Mouse (Mus musculus) testis, adult 2 months (tissue): ENCODE results near the gene Cryl1. TPM values are rescaled to one million over a fixed set of nuclear protein-coding genes. Genes with fewer than 3 reads are reported as not detected.

Source experiments
- H3K27ac ChIP-seq: fragments of 200-500 bp; 2 replicates; pipeline ENCODE4 v1.5.1; 2012; ENCODE audit warnings: low read depth, low read length; ENCODE audit not compliant: control insufficient read depth, insufficient read depth
- H3K27me3 ChIP-seq: fragments of 200-500 bp; 2 replicates; pipeline ENCODE4 v1.6.1; 2012; ENCODE audit warnings: mild to moderate bottlenecking, low read length, moderate library complexity; ENCODE audit not compliant: control insufficient read depth, insufficient read depth
- H3K36me3 ChIP-seq: fragments of 200-500 bp; 2 replicates; pipeline ENCODE4 v1.6.1; 2012; ENCODE audit warnings: mild to moderate bottlenecking, low read length; ENCODE audit not compliant: control insufficient read depth, insufficient read depth
- H3K4me1 ChIP-seq: fragments of 200-500 bp; 2 replicates; pipeline ENCODE4 v1.6.1; 2012; ENCODE audit warnings: low read length; ENCODE audit not compliant: control insufficient read depth, insufficient read depth
- H3K4me3 ChIP-seq: fragments of 200-500 bp; 2 replicates; pipeline ENCODE4 v1.5.1; 2012; ENCODE audit warnings: low read depth, mild to moderate bottlenecking, low read length, moderate library complexity, mixed read lengths; ENCODE audit not compliant: control insufficient read depth
- CTCF ChIP-seq: fragments of 200-500 bp; IDR thresholded peaks from 2 replicates; pipeline ENCODE4 v1.5.1; 2012; ENCODE audit warnings: low read depth, mild to moderate bottlenecking, inconsistent platforms, low read length, moderate library complexity; ENCODE audit not compliant: control insufficient read depth, insufficient read depth, insufficient replicate concordance
- POLR2A ChIP-seq: fragments of 200-500 bp; IDR thresholded peaks from 2 replicates; pipeline ENCODE4 v1.6.1; 2012; ENCODE audit warnings: low read depth, mild to moderate bottlenecking, inconsistent platforms, low read length, moderate library complexity; ENCODE audit not compliant: control insufficient read depth
- polyA plus RNA-seq: library from polyadenylated mRNA; depleted of rRNA; stranded (reverse); fragments of >200 nt; gene quantifications from 2 replicates; pipeline ENCODE4 v1.2.3, GENCODE M21; 2012; rRNA removed

Cryl1 gene
- polyA plus RNA-seq = 5.3 and 6.4 TPM in 2 replicates

DNA sequence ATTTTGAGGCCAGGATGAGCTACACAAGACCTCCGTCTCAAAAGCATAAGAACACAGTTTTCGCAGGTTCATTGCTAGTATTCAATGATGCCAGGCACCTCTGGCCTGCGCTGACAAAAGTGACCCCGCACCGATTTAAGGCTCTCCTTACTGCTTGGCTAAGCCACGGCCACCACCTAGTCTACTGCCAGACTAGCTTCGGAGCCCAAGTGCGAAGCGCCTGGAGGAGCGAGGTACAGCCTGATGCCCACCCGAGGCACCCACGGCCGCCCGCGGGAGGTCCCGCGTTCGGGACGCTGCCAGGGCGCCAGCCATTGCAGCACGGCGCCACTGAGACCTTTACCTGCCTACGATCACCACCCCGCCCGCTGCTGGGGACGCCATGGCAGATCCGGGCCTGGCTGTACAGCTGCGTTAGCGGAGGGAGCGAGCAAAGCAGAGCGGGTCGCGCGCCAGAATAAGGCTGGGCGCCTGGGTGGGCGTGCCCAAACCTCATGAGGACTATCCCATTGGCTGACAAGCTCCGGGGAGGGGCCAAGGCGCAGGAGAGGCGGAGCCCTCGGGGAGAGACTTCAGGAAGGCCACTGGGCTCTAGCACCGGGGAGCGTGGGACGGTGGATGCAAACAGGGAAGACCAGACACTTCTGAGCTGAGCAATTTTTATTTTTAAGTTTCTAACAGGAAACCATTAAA lies at the start of gene Cryl1:
Gene Cryl1 (minus strand): TSS at position 465 of the 693 bp plus-strand sequence.
- H3K36me3 ChIP-seq = no peaks in the 10 kb centered on the region
- H3K27me3 ChIP-seq = no peaks in the 10 kb centered on the region
- H3K27ac ChIP-seq = peak within 1 kb of the TSS; percentile 37; the same call in 1 of the 2 replicates
- TF ChIP-seq POLR2A = peak; percentile 68
- no peak for TF ChIP-seq CTCF
- H3K4me1 ChIP-seq = peaks cover 4% of the 10 kb centered on the region
- peak within 1 kb of the TSS; percentile 84 for H3K4me3 ChIP-seq

DNA sequence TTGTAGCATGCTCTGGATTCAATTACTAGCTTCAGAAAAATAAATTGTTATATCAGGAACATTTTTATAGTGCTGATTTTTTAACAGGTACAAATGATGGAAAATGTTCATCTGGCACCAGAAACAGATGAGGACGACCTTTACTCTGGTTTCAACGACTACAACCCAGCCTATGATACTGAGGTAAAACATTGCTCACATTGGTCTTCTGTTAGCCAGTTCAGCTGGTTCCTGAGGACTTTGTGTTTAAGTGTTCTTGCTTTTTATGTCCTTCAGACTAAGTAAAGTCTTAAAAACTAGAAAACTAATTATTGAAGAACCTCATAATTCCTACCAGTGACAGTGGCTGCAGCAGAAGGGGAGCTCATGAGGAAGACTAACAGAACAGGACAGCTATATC lies 32.1 kb upstream of the Cryl1 start:
- Histone ChIP-seq H3K27me3 (no peaks in the 10 kb centered on the region), H3K4me1 (no peaks in the 10 kb centered on the region), H3K4me3 (no peak overlapping the region), H3K36me3 (no peaks in the 10 kb centered on the region; the same call in 1 of the 2 replicates), H3K27ac (no peak overlapping the region)
- no peak for TF ChIP-seq CTCF
- TF ChIP-seq POLR2A = no peak

DNA sequence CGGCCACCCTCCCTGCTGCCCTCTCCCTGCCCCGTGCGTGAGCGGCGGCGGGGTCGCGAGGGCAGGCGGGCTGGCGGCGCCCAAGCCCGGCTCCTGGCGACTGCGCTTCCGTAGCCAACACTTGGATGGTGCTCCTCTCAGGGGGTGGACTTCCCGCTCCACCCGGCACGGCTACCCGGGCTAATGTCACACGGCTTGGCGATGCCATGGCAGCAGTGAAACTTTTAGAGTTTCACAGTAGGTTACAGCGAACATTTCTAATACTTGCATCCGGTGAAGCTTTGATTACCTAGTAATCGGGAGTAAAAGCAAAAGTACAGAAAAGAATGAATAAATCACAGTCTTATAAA lies 25.9 kb upstream of the Cryl1 start:
- TF ChIP-seq POLR2A = no peak
- no peak for TF ChIP-seq CTCF
- no peaks in the 10 kb centered on the region for H3K27me3 ChIP-seq
- peak overlapping the region; percentile 73 for H3K27ac ChIP-seq
- no peaks in the 10 kb centered on the region for H3K36me3 ChIP-seq
- H3K4me1 ChIP-seq = no peaks in the 10 kb centered on the region
- H3K4me3 ChIP-seq = peak overlapping the region; percentile 96

DNA sequence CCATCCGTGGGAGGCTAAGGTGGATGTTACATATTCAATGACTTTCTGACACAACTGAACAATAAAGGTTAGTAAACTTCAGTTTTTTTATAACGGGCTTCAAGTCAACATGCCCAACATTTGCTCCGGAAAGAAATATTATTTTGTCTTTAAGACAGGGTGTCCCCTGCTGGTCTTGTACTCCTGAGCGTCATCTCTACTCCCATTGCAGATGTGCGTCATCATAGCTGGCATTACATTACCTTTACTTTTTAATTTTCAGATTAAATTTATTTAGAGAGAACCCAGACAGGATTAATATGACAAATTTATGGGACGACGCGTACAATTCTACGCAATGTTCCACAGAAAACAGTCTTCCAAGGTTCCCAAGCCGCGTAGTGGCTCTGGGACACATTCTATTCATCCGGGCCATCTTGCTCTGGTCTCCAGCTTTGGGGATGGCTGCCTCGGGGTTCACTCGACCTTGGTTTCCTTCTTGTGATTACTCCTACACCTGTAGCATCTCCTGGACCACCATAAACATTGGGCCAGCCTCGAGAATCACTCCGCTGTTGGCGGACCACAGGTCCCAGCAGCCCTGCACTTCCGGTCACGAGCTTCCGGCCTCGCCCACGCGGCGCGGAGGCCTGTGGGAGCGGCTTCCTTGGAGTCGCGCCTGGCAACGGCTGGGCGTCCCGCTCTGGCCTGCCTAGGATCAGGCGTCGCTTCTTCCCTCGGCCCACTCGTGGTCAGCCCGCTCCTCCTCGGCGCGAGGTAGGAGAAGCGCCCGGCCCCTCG lies 25.3 kb upstream of the Cryl1 start, which contains the start of gene Ift88:
Gene Ift88 (plus strand): TSS at position 631 of the 780 bp plus-strand sequence.
- TF ChIP-seq POLR2A = peak; percentile 93
- TF ChIP-seq CTCF = no peak
- Histone ChIP-seq H3K27ac (peak within 1 kb of the TSS; percentile 91), H3K36me3 (no peaks in the 10 kb centered on the region), H3K4me1 (no peaks in the 10 kb centered on the region), H3K4me3 (peak within 1 kb of the TSS; percentile 96), H3K27me3 (no peaks in the 10 kb centered on the region)

DNA sequence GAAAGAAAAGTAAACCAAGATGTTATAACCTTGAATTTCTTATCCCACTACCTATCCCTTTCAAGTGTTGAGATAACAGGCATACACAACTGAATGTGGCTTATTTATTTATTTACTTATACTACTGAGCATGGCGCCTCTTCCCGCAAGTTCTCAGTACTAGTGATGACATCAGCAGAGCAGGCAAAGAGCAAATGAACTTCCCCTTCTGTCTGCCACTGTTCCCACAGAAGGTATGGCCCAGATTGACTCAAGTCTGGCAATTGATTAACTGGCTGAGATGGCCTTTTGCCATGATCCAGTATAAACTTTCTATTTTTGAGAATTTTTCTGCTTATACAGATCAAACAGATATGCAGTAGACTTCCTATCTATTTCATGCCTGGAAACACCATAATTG lies 18.9 kb upstream of the Cryl1 start:
- no peak overlapping the region for H3K4me3 ChIP-seq
- TF ChIP-seq POLR2A = no peak
- TF ChIP-seq CTCF = no peak
- H3K27me3 ChIP-seq = no peaks in the 10 kb centered on the region
- no peak overlapping the region for H3K27ac ChIP-seq
- no peaks in the 10 kb centered on the region for H3K36me3 ChIP-seq
- H3K4me1 ChIP-seq = no peaks in the 10 kb centered on the region; the same call in 1 of the 2 replicates

DNA sequence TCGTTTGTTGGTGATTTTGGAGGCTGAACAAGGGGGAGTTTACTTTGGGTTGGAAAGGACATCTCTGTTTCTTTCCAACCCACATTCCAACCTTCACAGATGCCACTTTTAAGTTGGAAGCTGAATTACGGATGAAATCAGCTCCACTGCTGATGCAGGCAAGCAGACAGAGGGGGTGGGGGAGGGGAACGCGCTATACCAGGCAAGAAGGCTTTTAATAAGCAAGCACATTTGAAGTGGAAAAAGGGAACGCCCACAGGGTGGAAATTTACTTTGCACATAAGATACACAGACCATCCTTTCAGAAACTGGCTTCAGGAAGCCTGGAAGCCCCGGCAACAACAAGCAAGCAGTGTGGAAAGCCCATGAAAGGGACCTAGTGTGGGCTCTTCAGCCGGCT lies 13.8 kb upstream of the Cryl1 start:
- Histone ChIP-seq H3K27ac (no peak overlapping the region), H3K36me3 (no peaks in the 10 kb centered on the region), H3K27me3 (no peaks in the 10 kb centered on the region), H3K4me1 (peaks cover 5% of the 10 kb centered on the region), H3K4me3 (peak overlapping the region; percentile 8)
- TF ChIP-seq POLR2A (no peak), CTCF (no peak)

DNA sequence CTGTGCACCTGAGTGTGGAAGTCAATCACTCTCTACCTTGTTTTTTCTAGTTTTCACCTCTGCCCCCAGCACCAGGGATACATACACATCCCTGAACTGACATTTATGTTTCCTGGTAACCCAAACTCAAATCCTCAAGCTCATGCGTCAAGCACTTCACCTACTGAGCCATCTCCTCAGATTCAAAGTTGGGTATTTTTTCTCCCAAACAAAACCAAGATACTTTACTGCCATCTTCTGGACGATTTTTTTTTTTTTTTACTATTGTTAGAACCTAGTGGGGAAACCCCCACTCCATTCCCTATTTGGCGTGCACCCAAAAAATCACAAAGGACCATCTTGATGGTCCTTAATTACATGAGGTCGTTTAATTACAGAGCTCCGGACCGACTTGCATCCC lies 10.8 kb upstream of the Cryl1 start:
- Histone ChIP-seq H3K27me3 (no peaks in the 10 kb centered on the region), H3K4me1 (peaks cover 5% of the 10 kb centered on the region), H3K4me3 (no peak overlapping the region), H3K36me3 (no peaks in the 10 kb centered on the region), H3K27ac (no peak overlapping the region)
- TF ChIP-seq CTCF (no peak), POLR2A (no peak)

DNA sequence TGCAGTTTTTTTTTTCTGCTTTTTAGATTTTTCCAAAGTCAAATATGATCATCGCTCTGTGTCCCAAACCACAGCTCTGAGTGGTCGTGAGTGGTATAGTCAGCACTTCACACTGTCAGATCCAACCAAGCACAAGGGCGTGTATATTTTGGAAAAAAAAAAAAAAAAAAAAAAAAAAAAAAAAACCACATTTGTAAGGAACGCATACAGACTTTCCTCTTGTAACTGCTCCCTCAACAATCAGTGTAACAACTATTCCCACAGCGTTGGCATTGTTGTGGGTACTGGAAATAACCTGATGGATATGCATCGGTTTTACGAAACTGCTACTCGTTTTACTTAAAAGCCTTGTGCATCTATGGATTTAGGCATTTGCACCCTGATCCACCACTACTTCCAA lies 9.8 kb upstream of the Cryl1 start:
- Histone ChIP-seq H3K36me3 (no peaks in the 10 kb centered on the region), H3K4me1 (peaks cover 5% of the 10 kb centered on the region), H3K27ac (no peak overlapping the region), H3K4me3 (no peak overlapping the region), H3K27me3 (no peaks in the 10 kb centered on the region)
- no peak for TF ChIP-seq POLR2A
- TF ChIP-seq CTCF = no peak
